Mouse (Mus musculus) adrenal gland, postnatal 10 days (tissue): ENCODE measurements around the gene Fgfr1op2. TPM values are rescaled to one million over a fixed set of nuclear protein-coding genes. Genes with fewer than 3 reads are reported as not detected.
A peak's percentile ranks its signal among the peaks of the same experiment; 100 is the strongest.

Experiments used
- DNase-seq: peaks from one replicate; pipeline ENCODE4 v3.0.0; 2021; ENCODE audit warnings: mixed read lengths
- total RNA-seq, 2 experiments: library from RNA; stranded (reverse); gene quantifications; 2 replicates each; pipeline ENCODE4 v1.2.3; 2021

The Fgfr1op2 gene
- total RNA-seq, 2 experiments from 2014 or later: 80.4 to 81.7 TPM

DNA sequence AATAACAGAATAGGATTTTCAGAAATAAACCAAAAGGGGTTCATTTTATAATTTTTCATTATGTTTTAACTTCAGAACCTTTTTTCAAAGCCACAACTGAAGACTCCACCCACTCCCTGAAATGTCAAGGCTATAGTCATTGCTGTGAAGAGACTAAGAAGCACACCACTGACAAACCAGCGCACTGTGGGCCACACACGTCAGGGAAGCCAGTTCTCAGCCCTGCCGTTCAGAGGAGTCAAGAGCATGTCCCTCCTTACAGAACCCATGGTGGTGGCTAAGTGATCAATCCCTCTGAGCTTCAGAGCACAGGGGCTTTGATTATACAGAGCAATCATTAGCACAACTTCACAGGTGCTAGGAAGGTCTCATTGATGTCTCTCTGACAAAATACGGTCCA is 25.6 kb downstream of the Fgfr1op2 start:
- peak; percentile 44 for DNase-seq

DNA sequence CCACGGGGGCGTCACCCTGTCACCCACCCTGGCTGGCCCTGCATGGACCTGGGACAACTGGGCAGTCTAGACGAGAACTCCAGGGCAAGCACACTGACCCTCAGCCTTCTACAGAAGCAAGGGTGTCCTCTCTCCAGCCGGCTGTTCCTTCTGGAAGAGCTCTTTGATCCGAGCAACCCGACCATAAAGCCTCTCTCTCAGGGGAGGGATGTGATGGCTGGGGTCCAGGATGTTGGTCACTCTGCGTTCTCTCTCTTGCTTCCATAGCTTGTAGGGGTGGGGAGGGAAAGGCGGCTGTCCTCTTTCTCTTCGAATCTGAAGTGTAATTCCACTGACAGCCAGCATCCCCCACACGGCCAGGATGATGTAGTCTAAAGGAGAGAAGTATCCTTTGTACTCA is 26.6 kb downstream of the Fgfr1op2 start:
- peak; percentile 24 for DNase-seq

DNA sequence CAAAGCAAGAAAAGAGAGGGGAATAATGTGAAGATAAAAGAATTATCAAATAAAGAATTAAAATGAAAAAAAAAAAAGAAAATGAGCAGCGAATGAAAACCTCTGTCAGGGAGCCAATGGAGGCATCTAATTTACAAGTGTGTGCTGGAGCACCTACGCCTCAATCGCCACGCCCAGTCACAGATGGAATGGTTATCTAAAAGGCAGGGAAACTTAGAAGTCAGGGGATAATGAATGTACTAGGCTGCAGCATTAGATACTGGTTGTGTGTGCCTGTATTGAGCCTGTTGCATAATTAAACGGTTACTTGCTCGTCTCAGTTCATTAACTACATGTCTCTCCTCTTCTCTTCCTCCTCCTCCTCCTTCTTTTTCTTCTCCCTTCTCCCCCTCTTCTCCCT is 34.4 kb downstream of the Fgfr1op2 start:
- DNase-seq: no peak

DNA sequence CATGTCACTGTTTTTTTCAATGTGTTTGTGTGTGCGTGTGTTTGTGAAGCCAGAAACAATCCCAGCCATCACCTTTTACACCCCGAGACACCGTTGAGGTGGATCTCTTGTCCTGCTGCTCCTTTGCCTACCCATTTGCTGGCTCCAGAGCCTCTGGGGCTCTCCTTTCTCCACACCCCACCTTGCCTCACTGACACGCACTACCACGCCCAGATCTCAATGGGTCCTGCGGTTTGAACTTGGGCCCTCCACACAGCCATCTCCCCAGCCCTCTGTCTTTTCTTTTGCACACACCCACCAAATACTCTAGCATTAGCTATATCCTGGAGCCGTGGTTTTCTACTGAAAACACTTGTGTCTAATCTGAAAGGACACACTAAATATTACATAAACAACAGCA is 34.9 kb downstream of the Fgfr1op2 start:
- no peak for DNase-seq

DNA sequence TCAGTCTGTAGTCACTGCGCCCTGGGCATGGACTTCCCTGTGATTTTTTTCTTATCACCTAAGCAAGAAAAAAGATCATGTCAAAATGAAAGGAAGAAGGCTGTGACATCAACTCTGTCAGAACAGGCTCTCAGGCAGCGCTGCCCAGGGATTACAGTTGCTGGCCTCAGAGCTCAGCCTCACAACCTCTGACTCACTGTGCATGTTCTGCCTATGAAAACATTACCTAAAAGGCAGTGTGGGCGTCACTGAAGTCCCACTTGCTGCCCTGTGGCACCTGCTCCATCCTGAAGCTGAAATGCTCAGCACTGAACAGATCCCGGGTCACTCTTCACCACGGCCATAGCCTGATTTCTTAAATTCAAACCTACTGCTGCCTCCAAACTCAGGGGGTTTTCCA is 35.7 kb downstream of the Fgfr1op2 start:
- no peak for DNase-seq

DNA sequence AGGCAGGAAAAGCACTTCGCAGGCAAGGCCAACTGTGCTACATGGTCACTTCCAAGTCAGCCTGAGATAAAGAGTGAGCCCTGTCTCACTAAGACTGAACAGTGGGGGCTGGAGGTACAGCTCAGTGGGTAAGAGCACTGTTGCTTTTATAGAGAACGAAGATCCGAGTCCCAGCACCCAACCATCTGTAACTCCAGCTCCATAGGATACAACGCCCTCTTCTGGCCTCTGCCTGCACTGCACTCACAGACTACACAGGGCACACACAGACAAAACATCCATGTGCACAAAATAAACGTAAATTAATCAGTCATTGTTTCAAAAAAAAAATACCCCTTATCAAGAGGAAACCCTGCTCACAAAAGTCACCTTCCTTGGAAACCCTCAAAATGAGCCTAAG is 36.9 kb downstream of the Fgfr1op2 start:
- no peak for DNase-seq

DNA sequence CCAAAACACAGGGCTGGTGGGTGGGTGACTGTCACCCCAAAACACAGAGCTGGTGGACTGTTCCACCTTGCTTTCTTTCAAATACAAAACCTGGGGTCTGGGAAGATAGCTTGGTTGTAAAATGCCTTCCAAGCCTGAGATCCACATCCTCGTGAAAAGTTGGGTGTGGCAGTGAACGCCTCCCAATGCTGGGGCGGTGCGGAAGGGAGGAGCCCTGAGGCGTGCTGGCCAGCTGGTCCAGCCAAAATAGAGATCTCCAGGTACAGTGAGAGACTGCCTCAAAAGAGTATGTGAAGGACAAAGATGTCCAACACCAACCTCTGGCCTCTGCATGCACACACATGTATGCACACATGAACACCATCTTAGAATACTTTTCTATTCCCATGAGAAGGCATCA is 37.5 kb downstream of the Fgfr1op2 start:
- DNase-seq: no peak

DNA sequence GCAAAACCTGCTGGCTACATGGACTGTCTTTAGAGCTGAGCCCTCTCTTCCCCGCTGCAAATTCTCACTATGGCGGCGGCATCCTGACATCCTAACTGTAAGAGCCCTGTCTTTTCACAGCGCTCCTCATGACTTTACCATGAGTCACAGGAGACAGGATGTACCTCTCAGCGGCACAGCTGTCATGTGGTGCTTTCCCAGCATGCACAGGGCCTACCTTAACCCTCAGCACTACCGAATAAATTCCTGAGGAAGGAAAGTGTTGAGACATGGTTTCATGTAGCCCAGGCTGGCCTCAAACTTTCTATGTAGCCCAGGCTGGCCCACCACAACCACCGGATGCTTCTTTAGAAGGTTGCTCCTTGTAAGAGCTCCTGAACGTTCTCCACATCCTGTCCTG is 38.9 kb downstream of the Fgfr1op2 start:
- no peak for DNase-seq

DNA sequence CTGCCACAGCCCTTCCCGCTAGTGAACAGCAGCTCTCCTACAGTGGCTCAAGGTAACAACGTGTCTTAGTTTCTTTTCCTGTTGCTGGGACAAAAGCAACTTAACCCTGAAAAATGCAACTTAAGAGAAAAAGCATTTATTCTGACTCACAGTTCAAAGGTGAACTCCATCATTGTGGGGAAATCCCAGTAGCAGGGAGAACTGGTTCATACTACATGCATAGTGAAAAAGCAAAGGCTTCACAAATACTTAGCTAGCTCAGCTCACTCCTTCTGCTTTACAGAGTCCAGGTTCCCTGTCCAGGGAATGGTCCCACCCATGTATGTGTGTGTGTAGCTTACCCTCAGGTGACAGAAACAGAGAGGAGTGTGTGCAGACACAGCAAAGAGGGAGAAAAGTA is 39.7 kb downstream of the Fgfr1op2 start:
- no peak for DNase-seq

DNA sequence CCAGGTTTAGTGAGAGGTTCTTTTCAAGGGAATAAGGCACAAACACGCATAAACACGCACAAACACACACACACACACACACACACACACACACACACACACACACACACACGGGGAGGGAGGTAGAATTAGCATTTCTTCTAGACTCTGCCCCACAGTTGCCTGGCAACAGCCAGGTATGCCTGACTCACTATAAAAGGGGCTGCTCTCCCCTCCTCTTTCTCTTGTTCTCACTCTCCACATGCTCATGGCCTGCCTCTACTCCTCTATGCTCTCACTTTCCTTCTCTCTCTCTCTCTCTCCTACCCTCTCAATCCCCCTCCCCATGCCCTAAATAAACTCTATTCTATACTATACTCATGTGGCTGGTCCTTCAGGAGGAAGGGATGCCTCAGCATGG is 51.1 kb downstream of the Fgfr1op2 start:
- no peak for DNase-seq

DNA sequence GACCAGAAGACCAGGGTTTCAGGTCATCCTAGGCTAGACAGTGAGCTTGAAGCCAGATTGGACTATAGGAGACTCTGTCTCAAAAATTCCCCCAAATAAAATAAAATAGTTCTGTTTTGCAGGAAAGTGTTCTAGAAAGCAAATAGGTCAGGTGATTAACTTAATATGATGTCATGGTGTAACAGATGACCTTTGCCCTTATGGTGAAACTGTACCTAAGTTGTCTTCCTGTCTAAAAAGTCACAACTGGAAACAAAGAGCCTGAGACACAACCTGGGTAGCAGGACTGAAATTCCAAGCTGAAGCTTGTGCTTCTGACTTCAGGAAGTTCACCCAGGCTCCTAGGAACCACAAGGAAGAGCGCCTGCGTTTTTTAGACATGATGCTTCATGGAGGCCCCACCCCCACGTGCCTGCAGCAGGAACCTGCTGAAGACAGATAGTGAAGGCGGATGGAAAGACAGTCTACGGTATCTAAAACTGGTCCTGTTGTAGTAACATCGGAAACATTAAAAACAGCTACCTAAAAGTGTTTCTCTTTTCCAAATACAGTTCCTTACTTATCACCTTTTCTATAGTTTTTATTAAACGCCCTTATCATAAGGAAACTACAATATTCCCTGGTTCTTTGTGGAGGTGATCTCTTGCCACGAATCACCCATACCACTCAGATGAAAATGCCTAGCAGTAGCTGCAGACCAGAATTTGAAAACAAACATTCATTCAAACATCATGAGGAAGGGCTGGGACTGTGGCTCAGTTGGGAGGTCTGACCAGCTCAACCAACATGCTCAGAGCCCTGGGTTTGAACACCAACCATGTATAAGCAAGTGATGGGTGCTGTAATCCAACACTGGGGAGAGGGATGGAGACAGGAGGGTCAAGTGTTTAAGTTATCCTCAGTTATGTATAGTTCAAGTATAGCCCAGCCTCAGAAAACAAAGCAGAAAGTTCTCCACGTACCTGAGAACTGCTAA is 53.1 kb downstream of the Fgfr1op2 start:
- no peak for DNase-seq

DNA sequence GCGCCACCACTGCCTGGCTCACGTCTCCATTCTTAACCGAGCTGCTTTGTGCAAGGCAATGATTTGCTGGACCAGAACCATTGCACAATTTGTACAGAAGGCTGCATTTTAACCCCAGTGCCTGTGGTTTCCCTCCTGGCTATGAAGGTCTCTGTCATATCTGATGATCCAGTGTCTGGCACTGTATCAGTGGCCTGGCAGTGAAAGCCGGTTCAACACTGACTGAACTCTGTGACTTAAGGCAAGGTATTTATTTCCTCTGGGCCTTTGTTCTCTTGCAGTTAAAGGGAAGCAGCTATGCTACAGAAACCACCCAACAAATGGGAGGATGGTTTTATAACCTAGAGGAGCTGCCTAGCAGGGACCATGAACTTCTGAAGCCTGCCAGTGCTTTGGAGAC is 54.0 kb downstream of the Fgfr1op2 start:
- peak; percentile 70 for DNase-seq

DNA sequence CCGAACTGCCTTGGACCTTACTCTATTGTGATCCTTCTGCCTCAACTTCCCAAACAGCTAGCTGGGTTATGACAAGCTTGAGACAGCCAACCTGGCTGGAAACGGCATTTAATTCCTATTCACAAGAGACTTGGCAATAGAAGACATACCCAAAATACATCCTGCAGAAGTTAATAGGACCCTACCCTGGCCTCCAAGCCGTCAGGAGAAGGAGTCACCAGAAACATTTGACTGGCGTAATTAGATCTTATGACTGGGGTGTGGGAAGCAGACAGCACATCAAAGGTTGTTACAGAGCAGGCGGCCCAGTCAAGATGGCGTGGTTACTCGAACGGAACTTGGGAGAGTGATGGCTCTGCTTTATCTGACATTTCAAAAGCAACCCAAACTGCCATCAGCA is 54.8 kb downstream of the Fgfr1op2 start:
- no peak for DNase-seq

DNA sequence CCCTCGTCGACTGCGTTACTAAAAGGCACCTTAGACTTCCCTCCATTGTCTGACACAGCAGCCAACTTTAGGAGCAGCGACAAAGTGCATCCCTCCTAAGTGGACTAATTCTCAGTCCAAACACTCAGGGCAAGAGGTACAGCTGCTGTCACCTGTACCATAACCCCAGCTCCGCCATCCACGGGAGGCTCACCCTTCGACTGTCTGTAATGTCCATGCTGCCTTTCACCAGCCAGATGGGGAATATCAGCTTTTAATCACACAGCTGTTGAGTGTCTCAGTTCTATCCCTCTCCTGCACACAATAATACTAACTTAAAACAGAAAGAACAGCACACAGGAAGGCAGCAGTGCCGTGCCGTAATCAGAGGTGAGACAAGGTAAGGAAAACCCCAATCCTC is 55.4 kb downstream of the Fgfr1op2 start:
- no peak for DNase-seq

DNA sequence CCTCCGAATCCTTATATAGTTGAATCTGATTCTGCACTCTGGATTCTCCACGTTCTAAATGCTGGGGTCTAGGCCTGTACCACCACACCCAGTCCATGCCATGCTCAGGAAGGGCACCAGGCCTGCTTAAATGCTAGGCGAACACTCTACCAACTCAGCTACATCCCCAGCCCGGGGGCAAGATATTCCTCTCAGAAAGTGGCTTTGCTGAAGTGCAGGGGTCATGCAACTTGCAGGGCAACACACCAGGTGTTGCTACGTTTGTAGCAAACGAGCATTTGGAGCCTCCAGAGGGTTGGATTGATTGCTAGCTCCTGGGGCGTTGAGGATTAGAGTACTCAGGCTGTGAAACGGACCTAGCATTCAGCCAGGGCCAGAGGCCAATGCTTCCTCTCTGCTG is 56.1 kb downstream of the Fgfr1op2 start:
- peak; percentile 35 for DNase-seq

DNA sequence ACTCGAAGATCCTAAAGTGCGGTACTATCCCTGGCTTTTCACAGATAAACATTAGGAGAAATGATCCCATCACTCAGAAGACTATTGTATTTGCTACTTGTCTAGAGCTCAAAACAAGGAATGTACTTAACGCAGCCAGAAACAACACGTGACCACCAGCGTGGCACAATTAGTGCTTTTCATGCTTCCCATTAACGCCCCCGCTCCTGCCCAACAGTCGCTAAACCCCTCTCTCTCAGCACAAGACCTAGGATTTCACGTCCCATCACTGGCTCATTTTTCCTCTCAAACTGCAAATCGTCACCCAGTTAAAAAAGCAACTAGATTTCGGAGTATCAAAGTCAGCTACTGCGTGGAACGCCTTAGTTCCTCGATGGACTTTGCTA is 56.6 kb downstream of the Fgfr1op2 start:
- DNase-seq: peak; percentile 43

DNA sequence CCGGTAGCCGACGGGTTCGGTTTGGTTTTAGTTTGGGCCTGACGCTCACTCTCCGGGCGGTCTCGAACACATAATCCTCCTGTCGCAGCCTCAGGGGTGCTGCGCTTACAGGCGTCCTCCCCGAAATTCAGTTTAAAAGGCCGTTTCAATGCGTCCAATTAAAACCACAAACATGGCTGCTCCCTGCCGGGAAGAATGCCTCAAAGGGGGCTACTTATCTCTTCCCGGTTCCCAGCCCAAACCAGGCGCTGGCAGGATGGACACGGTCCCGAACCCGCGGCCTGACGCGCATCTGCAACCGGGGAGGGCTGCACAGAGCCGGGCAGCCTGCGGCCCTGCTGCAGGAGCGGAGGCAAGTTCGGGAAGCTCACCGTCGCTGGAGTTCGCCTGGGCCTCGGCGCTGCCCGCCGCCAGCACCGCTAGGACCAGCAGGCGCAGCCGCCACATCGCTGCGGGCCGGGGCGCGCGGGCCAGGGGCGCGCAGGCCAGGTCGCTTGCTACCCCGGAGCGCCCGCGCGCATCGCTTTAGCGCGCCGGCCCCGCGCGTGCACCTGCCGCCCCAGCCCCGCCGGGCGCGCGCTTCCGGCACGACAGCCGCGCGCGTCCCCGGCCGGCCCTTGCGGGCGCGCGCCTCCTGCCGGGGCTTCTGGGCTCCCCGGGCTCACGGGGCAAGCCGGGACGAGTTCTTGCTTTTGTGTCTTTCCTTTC is 57.2 kb downstream of the Fgfr1op2 start:
- peak; percentile 89 for DNase-seq

DNA sequence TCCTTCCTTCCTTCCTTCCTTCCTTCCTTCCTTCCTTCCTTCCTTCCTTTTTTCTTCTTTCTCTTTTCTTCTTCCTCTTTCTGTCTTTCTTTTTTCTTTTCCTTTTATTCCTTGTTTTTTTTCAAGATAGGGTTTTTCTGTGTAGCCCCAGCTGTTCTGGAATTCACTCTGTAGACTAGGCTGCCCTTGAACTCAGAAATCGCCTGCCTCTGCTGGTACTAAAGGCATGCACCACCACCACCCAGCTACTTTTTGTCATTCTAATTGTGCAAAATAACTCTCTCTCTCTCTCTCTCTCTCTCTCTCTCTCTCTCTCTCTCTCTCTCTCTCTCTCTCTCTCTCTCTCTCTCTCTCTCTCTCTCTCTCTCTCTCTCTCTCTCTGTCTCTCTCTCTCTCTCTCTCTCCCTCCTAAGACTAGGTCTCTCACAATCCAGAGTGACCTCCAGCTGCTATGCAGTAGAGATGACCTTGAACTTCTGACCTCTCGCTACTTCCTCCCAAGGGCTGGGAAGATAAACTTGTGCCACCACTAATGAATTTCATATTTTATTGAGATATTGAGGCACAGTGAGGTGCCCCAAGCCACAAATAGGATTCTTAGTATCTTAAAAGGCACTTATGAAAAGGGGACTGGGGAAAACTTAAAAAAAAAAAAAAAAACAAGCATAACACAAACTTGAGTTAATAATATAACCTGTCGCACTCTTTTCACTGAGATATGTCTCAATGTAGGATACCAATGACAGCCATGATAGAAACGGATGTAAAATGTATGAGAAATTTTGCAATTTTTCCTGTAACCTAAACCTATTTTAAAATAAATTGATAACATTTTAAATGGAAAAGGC is 58.0 kb downstream of the Fgfr1op2 start:
- no peak for DNase-seq

DNA sequence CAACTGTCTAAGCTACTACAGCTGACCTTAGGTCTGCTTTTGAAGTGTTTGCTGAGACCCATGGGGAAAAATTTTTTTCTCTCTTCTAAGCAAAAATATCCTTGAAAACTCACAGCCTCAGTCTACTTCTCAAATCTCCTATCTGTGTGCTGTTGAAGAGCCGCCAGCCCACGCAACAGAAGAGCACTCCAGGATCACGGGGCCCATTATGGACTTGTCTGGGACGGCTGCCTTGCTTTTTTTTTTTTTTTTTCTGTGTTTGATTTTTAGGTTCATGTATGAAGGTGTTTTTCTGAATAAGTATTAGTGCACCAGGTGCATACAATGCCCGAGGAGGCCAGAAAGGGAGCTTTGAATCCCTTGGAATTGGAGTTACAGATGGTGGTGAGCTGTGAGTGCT is 59.5 kb downstream of the Fgfr1op2 start:
- no peak for DNase-seq

DNA sequence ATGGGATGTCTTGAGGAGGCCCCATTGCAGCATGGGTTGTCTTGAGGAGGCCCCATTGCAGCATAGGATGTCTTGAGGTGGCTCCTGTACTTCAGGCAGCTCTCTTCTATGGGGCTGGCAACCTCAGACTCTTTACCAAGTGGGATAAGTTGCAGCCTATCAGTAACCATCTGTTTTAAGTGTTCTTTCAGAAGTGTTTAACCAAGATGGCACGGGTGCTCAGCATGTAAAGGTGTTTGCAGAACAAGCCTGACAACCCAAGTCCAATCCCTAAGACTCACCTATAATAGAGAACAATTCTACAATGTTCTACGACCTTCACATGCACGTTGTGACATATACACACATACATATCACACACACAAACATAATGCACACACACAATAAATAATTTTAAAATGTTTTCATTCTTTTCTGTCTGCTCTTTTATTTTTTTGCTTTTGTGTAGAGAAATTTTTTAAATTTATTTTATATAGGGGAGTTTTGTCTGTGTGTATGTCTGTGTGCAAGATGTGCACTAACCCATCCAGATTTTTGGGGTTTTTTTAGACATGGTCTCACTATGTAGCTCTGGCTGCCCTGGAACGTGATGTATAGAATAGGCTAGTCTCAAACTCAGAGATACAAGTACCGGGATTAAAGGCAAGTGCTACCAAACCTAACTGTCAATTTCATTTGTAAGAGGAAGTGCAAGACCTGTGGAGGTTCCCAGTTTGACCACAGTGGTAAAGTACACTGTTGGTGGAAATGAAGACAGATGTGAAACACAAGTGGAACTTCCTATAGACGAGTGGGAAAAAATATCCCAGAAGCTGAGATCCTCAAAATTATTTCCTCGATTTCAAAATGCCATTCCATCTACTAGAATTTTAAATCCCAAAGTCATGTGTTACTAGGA is 63.3 kb downstream of the Fgfr1op2 start:
- no peak for DNase-seq

DNA sequence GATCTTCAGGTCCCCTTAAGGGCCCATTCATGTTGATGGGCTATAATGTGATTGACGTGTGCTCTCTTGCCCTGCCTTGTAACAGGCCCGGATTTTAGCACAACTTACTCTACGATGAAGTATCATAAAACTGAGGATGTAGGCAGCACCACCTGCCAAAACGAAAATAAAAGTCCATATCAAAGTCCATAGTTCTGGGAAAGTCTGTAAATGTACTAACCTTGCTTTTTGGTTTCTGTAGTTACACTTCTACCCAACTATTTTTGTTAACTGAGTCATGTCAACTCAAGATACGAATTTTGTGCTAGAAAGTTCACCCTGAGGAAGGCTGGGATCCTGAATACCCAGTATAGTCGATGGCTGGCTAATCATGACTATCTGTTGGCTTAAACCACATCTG is 64.0 kb downstream of the Fgfr1op2 start:
- DNase-seq: no peak
